Mouse (Mus musculus) R1 (cell line): ENCODE measurements at regions not wholly inside any gene's neighbourhood (a gene's known extent, or its start where the extent isn't known, plus 50 kb on each side); places are given as distances from the start of the nearest gene placed in this dataset.

Source experiments
- DNase-seq: peaks from one replicate; pipeline ENCODE4 v3.0.0-alpha.2; 2018; ENCODE audit warnings: low read depth, low spot score

DNA sequence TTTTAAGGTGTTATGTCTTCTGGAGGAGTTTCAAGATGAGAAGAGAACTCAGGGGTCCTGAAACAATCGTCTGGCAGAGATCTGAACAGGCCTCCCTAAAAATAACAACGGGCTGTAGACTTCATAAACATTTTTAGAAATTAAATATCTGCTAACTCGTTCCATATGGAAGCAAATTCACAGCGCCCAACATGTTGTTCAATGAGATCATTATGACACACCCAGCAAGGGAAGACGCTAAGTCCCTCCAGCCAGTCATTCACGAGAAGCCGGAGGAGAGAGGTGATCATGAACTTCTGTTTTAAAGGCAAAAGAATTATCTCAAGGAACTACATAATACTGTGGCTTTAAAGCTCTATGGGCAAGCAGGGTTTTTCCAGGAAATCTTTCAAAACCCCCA lies 334.8 kb downstream of the Efna5 start:
- DNase-seq = no peak

GRCm38 (mm10) chr17:62545330-62545729 lies 335.8 kb downstream of the Efna5 start:
- DNase-seq = no peak

- DNase-seq = peak; percentile 2
These were observed 337.8 kb downstream of the Efna5 start for GRCm38 (mm10) chr17:62543056-62543975.

- no peak for DNase-seq
These were observed 351.2 kb downstream of the Efna5 start for GRCm38 (mm10) chr17:62529911-62530310.

- no peak for DNase-seq
These were observed 353.6 kb downstream of the Efna5 start for GRCm38 (mm10) chr17:62527556-62527955.

- DNase-seq = no peak
These were observed 367.5 kb downstream of the Efna5 start for GRCm38 (mm10) chr17:62513635-62514034.

- no peak for DNase-seq
These were observed 370.9 kb downstream of the Efna5 start for GRCm38 (mm10) chr17:62510184-62510583.

DNA sequence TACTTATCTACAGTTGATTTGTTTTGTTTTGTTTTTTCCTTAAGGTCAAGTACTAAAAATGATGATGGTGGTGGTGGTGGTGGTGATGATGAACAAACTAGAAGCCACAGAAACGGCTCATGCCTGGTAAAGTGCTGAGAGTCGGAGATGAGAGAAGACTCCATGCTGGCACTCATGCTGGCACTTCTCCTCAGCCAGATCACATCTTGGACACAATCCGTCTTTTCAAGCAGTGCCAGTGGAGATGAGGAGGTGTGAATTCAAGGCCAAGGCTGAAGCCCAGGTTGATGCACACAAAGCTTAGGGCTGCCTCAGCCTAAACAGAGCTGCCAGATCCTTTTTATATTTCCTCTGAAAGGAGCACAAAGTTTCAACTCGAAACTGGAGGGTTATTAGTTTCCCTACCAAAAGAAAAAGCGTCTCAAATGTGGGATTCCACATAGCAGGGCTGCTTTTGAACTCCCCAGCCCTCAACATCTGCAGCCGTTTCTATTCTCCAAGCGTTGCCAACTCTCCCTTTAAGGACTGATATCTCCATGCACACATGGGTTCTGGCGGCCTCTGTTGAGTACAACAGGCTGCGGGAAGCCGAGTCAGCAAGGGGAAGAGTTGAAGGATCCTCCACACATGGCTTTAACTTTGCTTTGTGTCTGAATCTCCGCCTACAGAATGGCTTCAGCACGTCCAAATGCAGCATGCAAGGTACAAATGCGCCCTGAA lies 373.2 kb downstream of the Efna5 start:
- DNase-seq = no peak

DNA sequence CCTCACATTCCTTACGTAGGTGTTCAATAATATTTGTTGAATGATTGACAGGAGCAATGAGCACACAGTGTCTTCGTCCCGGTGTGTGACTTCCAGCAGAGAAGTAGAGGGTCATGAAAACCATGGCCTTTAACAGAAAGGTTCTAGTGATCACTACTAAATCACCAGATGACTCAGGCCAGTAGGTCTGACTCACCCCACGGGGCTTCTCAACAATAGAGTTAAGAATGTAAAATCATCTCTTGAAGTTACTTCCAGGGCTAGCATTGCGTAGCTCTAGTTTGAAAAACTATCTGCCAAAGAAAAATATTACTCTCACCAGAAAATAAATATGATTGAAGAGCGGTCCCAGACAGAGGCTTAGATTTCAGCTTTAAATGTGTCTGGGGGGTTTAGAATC lies 376.4 kb downstream of the Efna5 start:
- no peak for DNase-seq

DNA sequence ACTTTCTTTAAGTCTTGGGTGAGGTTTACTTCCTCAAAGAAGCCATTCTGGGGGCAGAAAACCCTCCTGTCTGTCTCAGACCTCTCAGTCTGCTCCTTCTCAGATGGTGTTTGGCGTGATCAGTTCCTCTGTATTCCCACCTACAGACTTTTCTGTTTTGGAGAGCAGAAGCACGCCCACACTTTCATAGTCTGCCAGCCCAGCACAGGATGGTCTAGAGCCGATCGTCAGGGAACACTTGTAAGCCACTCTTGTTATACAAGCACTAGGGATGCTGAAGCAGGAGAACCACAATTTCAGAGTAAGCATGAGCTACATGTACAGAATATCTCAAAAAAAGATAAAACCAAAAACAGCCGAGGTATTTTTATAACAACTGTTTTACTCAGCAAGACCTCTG lies 410.4 kb downstream of the Efna5 start:
- DNase-seq = no peak

DNA sequence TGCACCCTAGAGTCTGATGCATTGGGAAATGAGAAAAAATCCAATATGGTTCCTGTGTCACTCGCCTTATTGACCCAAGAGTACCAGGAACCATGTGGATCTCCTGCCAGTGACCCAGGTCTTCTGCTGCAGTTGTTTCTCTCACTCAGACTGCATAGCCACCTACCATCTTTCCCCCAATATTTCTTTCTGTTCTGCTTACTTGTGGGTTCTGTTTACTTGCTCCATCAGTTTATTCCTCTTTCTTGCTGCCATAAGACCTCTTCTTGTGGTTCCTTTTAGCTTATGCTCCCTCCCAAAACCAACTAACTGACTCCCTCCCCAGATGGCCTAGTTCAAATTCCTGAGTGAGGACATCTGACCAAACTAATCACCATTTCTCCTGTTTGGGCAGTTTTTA lies 411.8 kb downstream of the Efna5 start:
- no peak for DNase-seq

DNA sequence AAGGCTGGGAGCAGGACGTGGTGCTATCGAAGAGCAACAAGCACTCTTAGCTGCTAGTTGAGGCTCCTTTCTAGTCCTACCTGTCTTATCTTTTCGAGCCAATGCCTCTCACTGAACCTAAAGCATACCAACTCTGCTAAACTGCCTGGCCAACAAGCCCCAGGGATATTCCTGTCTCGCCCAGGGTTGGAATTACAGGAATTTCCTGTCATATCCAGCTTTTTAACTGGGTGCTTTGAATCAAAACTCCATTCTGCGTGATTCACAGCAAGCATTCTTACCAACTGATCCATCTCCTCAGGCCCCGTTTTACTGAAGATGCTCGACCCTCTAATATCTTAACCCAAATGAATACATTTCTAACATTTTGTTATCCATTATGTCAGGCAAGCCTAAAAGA lies 412.3 kb downstream of the Efna5 start:
- DNase-seq = peak; percentile 5

- no peak for DNase-seq
These were observed 414.0 kb downstream of the Efna5 start for GRCm38 (mm10) chr17:62467072-62467471.

DNA sequence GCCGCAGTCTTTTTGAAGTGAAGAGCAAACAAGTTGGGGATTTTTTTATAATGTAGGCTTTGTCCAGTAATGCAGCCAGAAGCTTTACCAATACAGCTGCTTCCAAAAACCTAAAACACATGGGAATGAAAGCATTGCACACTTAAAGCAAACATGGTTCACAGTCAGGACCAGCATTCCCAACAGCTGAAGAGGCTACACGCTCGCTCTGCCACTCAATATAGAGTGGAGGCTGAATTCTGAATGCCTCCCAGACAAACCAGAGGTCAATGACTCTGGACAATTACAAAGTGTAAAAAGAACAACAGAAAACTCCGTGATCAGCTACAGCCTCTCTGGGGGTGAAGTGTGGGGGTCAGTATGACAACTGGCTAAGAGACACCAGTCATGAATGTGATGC lies 416.1 kb downstream of the Efna5 start:
- DNase-seq = no peak

DNA sequence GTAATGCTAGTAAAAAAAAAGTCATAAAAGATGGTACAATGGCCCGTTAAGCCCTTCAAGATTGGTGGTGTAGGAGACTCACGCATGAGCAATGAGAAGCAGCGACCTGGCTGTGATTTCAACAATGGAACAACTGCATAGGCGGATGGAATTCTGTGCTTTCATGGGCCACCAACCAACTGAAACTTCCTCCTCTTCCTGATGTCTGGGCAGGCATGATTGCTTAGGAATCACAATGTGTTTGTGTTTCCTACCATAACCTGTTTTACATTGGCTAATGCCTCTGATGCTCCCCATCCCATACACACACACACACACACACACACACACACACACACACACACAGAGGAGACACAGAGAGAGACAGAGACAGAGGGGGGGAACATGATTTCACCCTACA lies 416.9 kb downstream of the Efna5 start:
- no peak for DNase-seq

GRCm38 (mm10) chr17:62461304-62462245 lies 419.5 kb downstream of the Efna5 start:
- DNase-seq = no peak

DNA sequence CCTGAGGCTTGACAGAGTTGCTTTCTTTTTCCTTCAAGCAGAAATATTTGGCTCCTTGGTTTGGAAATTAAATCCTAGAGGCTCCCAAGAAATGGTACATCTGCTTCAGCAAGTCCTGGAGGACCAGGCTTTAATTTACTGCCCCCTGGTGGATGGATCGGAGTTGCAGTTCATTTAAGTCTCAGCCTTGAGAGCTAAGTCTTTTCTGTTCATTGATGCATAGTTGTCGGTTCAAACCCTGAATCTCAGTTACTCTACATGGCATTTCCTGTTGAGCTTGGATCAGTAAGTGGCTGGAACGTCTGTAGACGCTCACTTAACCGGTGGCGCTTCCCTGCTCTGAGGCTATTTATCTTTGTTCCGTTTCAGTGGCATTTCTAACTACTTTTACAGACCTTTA lies 422.2 kb downstream of the Efna5 start:
- DNase-seq = peak; percentile 84

DNA sequence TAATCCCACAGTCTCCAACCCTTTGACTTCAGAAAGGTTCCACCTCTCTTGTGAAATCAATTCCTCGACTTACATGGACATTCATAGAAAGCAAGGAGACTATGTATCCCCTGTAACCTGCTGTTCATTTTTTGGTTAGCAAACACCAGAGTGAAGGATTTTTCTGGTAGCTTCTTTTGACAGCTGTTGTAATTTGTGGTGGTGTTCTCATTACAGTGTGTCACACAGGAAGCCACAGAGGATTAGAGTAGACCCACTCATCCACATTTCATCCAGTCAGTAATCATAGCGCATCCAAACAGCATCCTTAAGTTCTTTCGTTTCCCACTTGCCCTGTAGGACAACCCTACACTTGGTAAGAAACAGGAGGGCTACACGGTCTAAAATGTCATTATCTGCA lies 443.1 kb downstream of the Efna5 start:
- DNase-seq = no peak

DNA sequence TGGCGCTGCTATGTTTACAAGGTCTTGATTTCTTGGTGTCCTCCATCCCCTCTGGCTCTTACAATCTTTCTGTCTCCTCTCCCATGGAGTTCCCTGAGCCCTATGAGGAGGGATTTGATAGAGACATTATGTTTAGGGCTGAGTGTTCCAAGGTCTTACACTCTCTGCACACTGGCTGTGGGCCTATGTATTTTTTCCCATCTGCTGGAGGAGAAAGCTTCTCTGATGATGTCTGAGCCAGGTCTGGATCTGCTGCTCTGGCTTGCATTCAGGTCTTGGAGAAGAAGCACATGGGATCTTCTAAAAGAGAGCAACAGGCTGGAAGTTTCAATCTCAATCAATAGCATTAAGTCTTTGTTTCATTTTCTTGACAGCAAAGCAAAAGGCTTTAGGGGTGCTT lies 445.1 kb downstream of the Efna5 start:
- DNase-seq = no peak

DNA sequence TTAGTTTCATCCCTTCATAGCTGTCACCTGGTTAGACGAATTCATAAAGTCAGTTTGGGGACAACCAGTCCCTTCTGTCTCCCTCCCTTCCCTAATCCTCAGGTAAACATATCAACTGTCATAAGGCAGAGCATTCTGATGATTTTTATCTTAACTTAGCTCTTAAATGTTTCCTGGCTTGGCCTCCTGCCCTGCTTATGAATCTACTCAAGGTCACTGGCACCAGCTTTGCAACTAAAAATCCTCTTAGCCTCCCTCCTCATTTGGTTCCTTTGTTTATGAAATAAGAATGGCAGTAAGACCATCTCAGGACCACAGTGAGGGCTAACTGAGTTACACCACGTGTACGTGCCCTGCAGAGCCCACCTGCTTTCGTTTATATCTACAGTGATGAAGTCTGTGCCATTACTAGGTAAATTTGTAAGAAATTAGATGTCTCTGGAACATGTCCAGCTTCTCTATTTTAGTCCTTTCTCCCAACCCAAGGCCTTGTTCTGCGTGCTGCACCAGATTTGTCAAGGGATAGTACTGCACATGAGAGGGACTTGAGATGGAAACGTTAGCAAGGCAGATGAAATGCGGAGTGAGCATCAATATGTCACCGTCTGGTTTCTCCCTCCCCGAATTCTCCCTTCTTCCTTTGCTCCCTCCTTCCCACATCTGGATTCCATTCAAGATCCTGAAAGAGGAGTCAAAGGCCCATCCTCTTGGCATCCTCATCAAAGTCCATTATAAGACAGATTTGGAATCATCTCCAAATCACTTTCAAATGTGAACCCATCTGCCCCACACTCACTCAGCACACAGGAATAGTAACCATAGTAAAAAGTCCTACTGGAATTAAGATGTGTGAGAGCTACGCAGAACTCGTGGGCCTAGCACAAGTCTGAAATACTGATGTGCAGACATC lies 457.4 kb downstream of the Efna5 start:
- DNase-seq = no peak

- DNase-seq = no peak
These were observed 463.5 kb downstream of the Efna5 start for GRCm38 (mm10) chr17:62417584-62417983.
